Mouse (Mus musculus): ENCODE measurements around the gene Dll1.

Dll1 gene

DNA sequence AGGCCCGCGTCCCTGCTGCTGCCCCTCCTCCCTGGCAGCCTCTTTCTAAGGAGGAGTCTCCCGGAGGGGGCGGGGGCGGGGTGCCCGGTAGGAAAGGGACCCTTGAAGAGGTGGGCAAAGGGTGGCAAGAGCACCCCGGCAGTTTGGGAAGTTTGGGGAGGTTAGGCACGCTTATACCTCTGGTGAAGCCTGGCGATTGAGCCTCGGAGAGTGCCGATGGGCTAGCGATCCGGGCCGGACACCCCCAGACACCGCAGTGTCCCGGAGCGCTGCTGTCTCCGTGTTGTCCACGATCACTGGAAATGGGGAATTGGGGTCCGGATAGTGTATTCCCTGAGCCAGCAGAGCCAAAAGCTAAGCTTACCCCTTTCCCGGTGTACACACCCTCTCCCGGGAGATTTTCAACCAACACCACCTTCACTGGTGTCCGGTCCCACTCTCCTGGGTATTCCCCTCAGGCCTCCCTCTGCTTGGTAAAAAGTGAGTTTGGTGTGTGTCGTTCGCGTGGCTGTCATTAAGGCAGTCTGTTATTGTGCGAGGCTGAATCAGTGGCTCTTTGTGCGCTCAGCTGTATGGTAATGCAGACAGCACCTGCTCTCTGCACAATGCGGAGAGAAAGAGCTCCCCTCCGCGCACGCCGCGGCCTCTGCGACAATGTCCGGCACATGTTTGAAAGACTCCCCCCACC, at the start of gene Dll1:
TSS of gene Dll1 (minus strand) at position 379 of the 688 bp plus-strand sequence.
- DNase-seq (ENCODE audit: low spot score in 2 of 2), result peak; percentile 13 to 31

DNA sequence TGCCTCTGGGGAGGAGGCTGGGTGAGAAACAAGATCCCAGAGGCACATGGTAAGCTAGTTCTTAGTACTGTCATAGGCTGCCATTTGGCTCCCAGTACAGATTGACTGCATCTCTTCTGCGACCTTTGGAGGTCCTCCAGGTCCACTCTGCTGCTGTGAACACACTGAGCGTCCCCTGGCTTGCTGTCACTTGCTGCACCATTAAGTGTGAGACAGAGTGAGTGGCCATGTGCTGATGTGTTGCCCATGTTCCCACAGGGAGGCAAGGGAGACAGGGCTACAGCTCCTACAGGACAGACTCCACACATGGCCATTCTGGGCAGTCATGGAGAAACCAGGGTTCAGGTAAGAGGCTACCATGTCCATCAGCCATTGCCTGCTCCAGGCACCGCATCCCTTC, 49.3 kb upstream of the Dll1 start:
- no peak for DNase-seq (ENCODE audit: low spot score in 2 of 2)

DNA sequence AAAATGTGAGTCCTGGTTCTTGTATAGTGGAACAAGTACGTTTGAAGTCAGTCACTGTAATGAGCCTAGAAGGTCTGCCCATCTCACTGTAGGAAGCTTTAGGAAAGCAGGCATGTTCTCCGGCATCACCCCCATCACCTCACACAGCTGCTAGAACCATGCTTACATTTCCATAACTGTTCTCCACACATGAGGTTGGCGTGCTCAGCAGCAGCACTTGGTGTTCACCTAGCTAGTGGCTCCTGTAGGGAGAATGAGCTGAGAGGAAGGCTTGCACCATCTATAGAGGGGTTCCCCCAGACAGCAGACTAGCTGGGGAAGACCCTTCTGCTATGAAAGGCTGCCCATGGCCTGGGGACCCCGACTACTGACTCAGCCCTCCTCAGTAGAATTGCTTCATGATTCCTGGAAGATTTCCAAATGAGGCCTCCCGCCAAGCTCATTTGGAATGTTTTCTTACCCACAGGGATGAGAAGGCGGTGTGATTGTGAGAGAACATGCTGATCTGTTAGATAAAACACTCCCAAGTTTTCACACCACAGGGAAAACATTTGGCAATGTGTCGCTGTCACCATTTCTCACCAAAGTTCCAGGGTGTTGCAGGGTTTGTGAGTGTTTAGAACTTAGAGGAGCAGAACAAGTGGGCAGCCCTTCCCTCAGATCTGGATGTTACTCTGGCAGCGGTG, 46.6 kb upstream of the Dll1 start:
- DNase-seq (ENCODE audit: low spot score in 2 of 2), result no peak

DNA sequence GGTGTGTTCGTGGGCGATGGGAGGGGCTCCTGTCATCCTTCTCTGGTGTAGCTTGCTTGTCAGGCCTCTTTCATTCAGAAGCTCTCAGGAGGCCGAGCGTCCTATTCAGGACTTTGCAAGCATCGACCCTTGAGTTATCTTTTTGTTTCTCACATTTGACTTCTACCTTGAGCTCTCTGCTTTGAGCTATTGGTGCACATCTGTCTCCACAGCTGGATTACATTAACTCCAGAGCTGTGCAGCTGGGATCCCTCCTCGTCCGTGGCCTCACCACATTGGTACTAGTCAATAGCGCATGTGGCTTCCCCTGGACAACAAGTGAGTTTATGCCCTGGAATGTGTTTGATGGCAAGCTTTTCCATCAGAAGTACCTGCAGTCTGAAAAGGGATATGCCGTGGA, 46.0 kb upstream of the Dll1 start:
- DNase-seq (ENCODE audit: low spot score in 2 of 2), result no peak

DNA sequence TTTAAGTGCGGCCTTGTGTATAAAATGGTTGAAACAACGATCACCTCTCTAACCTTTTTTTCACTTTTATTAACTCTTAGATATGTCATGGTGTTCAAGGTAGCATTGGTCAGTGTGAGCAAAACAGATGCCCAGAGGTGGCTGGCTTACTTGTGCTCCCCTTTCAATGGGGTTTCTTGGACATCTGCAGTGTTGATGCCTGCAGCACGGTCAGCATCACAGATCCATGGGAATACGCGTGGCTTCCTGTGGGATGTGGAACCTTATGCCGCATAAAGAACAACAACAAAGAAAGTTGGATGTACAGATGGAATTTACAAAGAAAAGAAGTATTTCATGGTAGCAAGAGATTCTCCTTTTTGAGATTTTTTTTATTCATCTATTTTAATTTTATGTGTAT, 44.8 kb upstream of the Dll1 start:
- DNase-seq (ENCODE audit: low spot score in 2 of 2), result no peak

DNA sequence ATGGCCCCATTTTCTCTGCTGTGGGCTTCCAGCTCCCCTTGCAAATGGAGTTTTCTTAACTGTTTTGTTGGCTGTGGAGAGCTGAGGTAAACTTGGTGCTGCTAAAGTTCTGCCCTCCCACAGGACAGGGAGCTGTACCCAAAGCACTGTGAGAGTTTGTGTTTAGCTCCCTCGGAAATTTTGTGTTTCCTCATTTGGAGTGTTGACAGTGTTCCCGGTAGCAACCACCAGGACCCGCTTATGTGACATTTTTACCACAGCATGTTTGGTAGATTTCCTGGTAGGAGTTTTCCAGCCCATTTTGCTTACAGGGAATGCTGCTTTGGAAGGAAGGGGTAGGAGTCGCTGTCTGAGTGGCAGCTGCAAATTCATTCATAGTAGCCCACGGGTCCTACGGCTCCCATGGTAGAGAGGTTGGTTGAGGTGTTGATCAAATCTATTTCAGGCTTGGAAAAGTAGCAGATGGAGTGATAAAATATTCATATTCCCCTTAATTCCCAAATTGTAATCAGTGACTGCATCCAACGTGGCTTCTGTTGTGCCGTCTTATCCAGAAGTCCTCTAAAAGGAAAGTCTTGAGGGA, 43.4 kb upstream of the Dll1 start:
- DNase-seq (ENCODE audit: low spot score in 2 of 2), result no peak

DNA sequence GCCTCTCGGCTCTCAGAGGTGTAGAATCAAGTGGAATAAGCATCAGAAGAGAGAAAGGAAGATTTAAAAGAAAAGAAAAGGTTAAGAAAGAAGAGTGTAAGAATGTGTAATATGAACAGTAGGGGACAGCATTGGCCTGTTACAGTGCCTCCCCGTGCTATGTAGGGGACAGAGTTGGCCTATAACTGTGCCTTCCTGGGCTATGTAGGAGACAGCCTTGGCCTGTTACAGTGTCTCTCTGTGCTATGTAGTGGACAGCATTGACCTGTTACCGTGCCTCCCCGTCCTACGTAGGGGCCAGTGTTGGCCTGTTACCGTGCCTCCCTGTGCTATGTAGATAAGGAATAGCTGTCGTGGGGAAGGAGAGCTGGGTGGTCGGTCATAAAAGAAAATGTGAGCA, 42.9 kb upstream of the Dll1 start:
- DNase-seq (ENCODE audit: low spot score in 2 of 2), result no peak

DNA sequence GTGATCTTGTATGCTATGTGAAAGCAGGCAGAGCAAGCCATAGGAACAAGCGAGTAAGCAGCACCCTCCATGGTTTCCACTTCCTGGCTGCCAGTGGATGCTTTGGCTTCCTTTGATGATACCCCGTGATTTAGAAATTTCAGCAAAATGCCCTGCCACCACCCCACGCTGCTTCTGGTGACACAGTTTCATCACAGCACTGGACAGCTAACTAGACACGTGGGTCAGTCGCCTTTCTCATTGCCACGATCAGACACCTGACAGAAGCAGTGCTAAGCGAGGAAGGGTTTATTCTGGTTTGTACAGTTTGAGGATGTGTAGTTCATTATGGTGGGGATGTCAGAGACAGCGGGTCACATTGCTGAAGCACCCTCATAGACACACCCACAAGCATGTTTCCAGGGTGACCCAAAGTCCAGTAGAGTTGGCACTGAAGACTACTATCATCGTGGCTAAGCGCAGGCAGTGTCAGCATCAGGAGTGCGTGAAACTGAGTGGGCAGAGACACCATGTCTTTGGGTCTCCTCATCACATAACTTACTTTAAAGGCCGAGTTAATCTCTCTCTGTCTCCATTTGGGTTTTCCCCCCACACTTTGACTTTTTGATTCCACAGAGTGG, 40.0 kb upstream of the Dll1 start:
- DNase-seq (ENCODE audit: low spot score in 2 of 2), result no peak

DNA sequence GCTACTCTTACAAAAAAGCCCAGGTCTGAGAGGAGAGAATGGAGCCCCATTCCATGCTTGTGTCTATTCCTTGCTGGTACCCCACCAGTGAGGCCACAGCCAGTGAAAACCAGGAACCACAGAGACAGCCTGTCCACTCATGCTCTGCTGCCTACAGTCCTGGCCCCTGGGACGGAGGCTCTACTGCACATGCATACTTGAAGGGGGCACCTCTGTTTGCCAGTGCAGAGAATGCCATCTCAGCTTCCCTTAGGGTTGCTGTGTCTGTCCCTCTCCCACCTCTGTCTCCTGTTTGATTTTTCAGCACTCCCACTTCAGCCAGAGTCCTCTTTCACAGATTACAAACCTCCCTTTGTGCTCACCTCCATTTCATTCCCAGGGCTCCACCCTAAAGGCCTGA, 34.2 kb upstream of the Dll1 start:
- no peak for DNase-seq (ENCODE audit: low spot score in 2 of 2)

DNA sequence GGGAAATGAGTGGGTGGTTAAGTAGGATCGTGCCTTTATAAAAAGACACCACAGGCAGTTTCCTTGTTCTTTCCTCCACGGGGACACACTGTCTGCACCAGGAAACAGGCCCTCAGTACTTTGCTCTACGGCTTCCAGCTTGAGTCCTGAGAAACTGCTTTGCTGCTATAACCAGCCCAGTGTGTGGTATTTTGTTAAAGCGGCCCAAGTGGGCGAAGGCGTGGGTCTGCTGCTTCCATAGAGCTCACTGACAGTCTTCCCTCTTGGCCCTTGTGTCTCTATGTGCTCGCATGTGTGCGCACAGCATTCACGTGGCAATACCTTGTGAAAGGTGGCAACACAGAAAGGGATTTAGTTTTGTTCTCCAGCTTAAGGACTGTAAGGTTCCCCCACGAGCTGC, 32.6 kb upstream of the Dll1 start:
- DNase-seq (ENCODE audit: low spot score in 2 of 2), result peak in 1 of 2 experiments; percentile 3

DNA sequence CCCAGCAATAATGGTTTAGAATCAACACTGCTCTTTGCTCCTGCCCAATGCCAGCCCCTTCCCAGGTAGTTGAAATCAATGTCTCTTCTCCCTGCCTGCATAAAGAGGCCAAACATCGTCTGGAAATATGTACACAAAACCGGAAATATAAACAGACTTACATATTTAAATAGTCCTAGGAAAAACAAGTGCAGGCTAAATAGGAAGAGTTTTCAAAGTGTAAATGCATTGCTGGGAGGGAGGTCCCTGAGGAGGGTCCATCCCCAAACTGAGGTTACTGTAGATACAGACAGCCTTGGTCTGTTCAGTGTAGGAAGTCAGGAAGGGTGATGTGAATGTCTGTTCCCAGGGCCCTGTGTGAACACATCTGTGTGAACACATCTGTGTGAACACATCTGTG, 29.9 kb upstream of the Dll1 start:
- DNase-seq (ENCODE audit: low spot score in 2 of 2), result no peak

DNA sequence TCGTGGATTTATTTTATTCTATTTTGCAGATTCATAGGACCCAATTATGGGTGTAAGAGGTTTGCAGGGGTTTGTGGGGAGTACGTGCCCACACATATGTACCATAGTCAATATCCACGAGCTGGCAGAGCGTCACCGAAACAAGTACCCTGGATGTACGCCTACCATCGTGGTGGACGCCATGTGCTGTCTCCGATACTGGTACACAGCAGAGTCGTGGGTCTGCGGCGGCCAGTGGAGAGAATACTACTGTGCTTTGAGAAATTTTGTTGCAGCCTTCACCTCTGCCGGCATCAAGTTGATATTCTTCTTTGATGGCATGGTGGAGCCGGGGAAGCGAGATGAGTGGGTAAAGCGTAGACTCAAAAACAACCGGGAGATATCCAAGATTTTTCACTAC, 25.0 kb upstream of the Dll1 start:
- no peak for DNase-seq (ENCODE audit: low spot score in 2 of 2)

DNA sequence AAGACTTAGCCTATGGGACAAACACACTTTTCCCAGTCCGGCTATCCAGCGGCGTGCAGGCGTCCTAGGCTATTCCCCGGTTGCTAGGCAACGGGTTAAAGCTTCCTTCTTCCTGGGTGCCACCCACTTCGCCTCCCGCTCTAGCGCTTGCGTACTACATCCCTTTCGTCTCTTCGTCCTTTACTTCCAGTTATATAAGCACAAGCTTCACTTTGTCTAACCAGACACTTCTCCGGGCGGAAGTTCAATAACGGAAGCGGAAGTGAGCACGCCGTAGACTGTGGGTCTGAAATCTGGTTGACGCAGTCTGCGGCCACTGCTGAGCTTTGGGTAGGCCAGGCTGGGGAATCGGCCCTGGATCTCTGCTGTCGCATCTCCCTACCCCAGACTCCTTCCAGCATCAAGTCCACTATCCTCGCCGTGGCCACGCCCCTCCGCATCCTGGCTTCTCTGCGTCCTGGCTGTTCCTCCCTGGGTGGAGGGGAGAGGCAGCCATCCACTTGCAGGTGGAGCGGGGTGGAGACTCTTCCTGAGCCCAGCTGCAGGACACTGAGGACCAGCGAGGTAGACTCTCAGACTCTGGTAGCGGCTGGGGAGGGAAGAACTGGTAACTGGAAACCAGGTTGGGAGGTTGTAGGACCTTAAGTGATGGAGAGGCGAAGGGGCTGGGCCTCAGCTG, 19.5 kb upstream of the Dll1 start, which contains the start of gene Fam120b:
TSS of gene Fam120b (plus strand) at position 206 of the 679 bp plus-strand sequence.
- peak; percentile 42 to 79 for DNase-seq (ENCODE audit: low spot score in 2 of 2)

DNA sequence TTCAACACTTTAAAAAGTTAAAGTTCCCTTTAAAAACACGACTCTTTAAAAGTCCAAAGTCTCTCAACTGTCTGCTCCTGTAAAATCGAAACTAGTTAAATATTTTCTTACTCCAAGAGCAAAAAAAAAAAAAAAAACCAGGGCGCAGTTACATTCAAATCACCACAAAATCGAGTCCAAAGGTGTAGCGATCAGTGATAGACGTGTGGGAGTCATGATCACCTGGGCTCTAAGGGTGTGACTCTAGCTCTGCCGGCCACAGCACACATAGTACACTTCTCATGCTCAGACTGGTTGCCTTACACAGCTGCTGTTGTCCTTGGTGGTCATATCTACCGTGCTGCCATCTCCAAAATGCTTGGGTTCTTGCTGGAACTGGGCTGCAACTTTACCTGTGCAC, 12.7 kb upstream of the Dll1 start:
- no peak for DNase-seq (ENCODE audit: low spot score in 2 of 2)

DNA sequence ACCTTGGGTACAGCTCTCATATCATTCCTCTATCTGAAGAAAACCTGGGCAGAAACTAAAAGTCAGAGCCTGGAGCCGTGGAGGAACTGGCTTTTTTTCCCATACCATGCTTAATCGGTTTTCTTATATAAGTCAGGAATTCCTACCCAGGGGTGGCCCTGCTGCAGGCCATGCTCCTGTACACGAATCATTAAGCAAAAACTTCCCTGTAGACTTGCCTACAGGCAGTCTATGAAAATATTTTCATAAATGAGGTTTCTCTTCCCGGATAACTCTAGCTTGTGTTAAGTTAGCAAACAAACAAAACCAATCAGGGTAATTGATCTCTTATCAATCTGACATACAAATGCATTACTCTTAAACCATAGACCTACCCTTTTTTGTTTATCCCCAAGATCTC, 12.2 kb upstream of the Dll1 start:
- DNase-seq (ENCODE audit: low spot score in 2 of 2), result no peak

DNA sequence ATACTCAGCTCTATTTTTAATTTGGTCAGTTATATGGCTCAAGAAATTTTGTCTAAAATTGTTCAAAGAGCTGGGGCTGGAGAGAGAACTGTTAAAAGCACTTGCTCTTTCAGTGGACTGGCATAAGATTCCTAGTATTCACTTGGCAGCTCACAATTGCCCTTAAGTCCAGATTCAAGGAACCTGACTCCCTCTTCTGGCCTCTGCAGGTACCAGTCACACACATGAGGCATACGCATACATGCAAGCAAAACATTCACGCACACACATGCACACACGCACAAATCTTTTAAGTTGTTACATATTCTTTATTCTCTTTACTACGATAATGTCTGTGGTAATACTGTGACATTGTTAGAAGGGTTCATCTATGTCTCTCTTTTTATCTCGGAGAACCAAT, 6.7 kb upstream of the Dll1 start:
- DNase-seq (ENCODE audit: low spot score in 2 of 2), result no peak

DNA sequence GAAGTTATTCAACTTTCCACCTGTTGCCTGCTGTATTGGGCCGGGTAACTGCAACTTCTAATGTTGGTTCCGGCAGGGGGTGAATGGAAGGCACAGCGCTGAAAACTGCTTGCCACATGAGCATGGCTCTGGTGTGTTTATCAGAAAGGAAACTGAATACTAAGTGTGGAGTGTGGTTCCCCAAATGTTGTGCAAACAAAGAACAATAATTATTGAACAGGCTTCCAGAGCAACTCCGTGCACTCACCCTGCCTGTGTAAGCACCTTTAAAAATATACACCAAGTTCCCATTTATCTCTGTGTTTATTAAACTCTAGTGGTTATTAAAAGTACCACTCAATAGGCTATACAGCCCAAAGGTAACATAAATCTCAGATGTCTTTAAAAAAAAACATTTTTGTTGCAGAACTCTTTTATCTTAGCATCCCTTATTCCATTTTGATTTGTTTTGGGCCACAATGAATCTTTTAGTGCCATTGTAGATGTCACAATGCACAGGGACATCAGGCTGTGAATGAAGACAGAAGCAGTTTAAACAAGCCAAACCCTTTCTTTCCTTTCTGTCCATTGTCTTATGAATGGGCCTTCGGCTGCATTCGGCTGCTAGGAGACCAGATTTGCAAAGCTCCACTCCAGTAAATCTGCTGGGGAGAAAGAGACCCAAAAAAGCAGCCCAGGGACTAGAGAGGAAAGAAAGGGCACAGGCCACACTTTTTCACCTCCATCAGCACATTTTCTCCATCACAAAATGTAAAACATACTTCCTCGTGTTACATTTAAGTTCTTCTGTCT, 5.4 kb upstream of the Dll1 start:
- no peak for DNase-seq (ENCODE audit: low spot score in 2 of 2)

DNA sequence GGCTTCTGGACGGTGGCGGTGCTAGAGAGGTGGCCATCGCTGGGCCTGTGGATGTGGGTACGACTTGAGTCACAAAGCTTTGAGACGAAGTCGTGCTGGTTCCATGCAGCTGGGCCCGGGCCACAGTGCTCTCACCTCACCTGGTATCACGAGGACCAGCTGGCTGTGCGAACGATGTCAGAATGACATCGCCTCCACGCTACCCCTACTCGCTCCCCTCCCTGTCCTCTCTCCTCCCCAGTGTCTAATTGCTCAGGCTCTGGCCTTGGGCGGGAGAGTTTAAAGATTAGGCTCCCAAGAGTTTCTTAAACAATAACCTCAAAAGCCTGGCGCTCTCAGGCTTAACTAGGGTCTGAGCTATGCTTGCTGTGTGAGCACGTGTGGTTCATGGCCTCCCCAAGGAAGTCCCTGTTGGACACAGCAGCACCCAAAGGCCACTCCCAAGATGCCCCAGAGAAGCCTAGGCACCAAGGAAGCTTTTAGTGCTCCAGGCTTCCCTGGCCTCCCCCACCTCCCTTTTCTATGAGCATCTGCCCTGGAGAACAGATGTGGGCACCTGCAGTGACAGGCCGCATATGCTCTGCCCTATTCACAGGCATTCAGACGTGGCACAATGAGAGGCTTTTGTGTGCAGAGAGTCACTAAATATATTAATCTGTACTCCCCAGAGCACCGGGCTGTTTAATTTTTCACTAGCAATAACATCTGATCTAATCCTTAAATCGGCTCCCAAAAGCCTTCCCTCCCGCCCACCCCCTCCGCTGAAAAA, 4.6 kb upstream of the Dll1 start:
- DNase-seq (ENCODE audit: low spot score in 2 of 2), result no peak

DNA sequence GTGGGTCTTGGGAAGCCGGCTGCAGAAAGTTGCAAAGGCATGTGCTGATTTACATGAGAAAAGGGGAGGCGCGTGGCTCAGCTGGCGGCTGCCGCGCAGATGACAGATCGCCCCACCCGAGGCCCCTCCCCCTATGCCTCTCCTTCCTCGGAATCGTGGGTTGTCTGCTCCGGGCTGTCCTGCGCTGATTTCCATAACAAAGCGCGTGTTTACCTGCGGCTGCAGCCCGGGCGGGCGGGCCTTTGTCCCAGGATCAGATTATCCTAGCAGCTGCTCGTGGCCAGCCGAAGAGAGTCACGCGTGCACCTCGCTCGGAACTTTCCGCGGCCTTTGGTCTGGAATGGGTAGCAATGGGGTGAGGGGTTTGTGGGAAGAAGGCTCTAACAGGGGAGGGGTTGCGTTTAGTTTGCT, 4.0 kb upstream of the Dll1 start:
- peak in 1 of 2 experiments; percentile 39 for DNase-seq (ENCODE audit: low spot score in 2 of 2)

DNA sequence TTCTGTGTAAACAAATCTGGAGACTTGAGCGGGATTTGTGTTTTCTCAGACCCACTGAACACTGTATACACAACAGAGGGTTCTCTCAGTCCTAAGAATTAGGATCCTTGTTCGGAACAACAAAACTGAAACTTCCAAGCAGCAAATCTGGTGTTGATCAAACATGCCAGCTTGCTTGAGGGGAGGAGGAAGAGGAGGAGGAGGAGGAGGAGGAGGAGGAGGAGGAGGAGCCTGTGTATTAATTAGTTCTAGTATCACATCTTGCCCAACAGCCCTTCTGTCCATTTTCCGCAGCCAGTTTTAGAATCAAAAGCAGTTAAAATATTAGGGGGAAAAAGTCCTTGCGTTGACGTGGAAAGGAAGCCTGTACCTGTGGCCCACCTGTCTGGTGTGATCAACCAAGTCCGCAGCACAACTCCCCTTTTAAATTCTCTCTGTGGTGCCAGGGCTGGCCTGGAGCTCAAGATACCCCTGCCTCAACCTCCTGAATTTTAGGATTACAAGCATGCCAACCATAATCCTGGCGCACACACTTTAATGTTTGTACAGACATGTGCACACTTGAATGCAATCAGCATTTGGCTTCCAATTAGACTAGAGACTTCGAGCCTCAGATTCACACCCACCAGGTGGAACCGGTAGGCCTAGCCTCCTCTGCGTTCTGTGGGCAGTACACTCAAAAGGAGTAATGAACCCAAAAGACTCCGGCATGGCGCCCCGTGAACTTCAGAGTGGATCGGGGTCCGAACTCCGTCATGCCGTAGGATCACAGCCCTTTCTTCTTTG, 3.3 kb upstream of the Dll1 start:
- no peak for DNase-seq (ENCODE audit: low spot score in 2 of 2)

Data from spleen, postnatal 10 days (tissue).